Mouse (Mus musculus): ENCODE results near the gene Cep41. TPM values are rescaled to one million over a fixed set of nuclear protein-coding genes. Genes with fewer than 3 reads are reported as not detected.

Cep41 gene
- 10 to 100 TPM in 1 of 2 experiments, 1 to 10 TPM in 1; 8.0 to 13.1 TPM for total RNA-seq (2023)

DNA sequence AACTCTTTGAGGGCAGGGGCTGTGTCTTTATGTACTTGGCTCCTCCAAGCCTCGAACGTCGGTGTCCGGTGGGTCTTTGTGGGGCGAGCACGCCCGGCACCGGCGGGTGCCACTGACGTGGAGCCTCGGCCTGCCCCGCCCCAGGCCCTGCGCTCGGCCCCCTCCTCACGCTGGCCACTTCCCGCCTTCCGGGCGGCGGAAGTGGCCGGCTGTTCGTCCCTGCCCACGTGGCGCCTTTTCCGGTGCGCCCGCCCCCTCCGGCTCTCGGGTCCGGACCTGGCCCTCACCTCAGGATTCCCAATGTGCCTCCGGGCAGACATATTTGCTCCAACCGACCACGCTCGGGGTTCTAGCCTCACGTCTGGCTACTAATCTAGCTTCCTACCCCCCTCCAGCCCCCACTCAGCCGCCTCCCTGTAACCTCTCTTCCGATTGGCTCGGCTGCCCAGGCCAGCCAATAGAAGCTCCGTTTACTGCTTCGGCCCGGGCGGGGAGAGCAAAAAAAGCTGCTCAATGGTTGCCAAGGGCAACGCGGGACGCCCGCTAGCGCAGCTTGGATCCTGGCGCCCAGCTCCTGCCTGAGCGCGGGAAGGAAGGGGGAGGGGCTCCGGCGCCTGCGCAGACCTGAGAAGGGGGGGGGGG lies at the start of gene Cep41:
TSS of gene Cep41 (minus strand) at position 400 of the 642 bp plus-strand sequence.

DNA sequence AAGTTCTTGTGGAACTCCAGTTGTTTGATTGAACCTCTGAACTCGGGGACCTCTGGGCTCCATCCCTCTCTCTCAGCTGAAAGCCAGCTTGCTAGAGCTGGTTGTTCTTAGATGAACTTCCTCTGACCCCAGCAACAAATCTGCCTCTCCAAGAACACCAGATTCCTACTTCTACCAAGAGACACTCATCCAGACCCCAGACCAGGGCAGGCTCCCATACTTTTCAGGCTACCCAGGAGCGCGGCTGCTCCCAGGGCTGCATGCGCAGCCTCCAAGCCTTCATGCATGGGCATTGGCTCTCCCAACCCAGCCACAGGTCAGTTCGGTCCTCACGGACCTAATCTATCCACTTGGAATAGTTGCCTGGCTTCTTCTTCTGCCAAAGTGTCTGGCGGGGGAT lies 29.8 kb upstream of the Cep41 start, which contains the start of gene Mest:
TSS of gene Mest (plus strand) at position 217 of the 400 bp plus-strand sequence.

DNA sequence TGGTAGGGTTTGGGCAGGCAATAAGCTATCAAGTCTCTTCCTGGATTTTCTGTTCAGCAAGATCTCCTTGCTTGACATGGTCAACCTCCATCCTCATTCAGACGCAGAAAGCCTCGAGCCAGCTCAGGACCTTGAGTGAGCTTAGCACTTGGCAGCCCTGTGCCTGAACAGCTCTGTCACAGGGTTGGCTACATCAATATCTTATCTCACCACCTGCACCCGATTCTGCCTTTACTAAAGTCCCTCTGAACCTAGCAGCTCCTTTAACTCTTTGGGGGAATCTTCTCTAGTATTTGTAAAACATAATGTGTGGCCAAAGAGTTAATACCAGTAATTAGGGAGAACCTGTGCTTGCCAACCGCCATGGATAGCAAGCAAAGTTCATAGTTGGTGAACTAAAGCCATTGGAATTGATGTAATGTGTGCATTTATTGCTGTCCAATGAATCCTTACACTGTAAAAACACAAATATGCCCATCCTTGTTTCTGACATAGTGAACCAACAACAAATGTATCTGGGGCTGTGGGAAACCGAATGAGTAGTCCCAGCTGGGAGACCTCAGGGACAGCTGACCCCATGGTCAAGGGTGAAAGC lies 54.8 kb downstream of the Cep41 start, which contains the start of gene Cpa1:
TSS of gene Cpa1 (plus strand) at position 545 of the 595 bp plus-strand sequence.

DNA sequence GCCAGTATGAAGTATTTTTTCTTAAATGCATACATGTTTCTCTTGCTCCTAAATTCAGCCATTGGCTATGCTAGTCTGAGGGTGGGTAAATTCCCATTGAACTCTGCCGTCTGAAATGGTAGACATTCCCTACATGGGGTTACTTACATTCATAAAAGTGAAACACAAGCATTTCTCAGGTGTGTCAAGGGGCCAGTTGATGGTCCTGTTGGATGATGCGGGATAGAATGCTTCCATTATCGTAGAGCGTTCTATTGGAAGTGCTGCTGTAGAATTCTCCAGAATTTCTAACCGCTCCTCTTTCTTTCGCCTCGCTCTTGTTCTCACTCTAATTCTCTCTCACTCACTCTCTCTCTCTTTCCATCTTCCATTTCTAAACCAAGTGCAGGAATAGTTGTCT lies 82.8 kb downstream of the Cep41 start, which contains the start of gene Cpa5:
TSS of gene Cpa5 (plus strand) at position 301 of the 400 bp plus-strand sequence.

Other genes with a start within 250 kb of the Cep41 start
- 10 to 100 TPM; 37.9 to 38.8 TPM for gene Tmem209, start 184.0 kb downstream of the Cep41 start, total RNA-seq (2023)
- gene Ssmem1, start 183.9 kb downstream of the Cep41 start, total RNA-seq (2023): 1 to 10 TPM in 1 of 2 experiments, under 1 TPM in 1; 0.65 to 1.4 TPM
- gene Cpa2, start 152.2 kb downstream of the Cep41 start, total RNA-seq (2023): not detected
- not detected for gene Cpa4, start 125.4 kb downstream of the Cep41 start, total RNA-seq (2023)
- not detected for gene Cpa5, start 82.7 kb downstream of the Cep41 start, total RNA-seq (2023)
- gene Cpa1, start 54.5 kb downstream of the Cep41 start, total RNA-seq (2023): not detected
- gene Mest, start 29.8 kb upstream of the Cep41 start, total RNA-seq (2023): not detected
- 10 to 100 TPM; 51.0 to 56.0 TPM for gene Copg2, start 203.0 kb upstream of the Cep41 start, total RNA-seq (2023)
- 10 to 100 TPM in 1 of 2 experiments, 1 to 10 TPM in 1; 7.7 to 11.8 TPM for gene Tsga13, start 221.8 kb upstream of the Cep41 start, total RNA-seq (2023)